Mouse (Mus musculus) thymus, postnatal 14 days (tissue): ENCODE measurements around the gene Defa31.
"Not testable (repeated sequence)": the region's sequence is repeated elsewhere in the genome, so short reads cannot be mapped to it uniquely, and the experiment has no call there.

Experiments used
- DNase-seq: peaks from one replicate; pipeline ENCODE4 v3.0.0; 2021

The Defa31 gene

GRCm38 (mm10) chr8:21191314-21191713 lies at the start of gene Defa31:
Defa31 (plus strand) TSS chr8:21191614.
- not testable (repeated sequence) for DNase-seq

GRCm38 (mm10) chr8:21161977-21162376 lies 29.4 kb upstream of the Defa31 start, which contains the start of gene Defa22:
Defa22 (plus strand) TSS chr8:21162277.
- DNase-seq: not testable (repeated sequence)

GRCm38 (mm10) chr8:21201261-21201660 lies 9.8 kb downstream of the Defa31 start, which contains the start of gene Gm15293:
Gm15293 (plus strand) TSS chr8:21201561.
- not testable (repeated sequence) for DNase-seq
